Mouse (Mus musculus): ENCODE results near the gene Mutyh.
"Not testable (repeated sequence)": the region's sequence is repeated elsewhere in the genome, so short reads cannot be mapped to it uniquely, and the experiment has no call there.

The Mutyh gene

DNA sequence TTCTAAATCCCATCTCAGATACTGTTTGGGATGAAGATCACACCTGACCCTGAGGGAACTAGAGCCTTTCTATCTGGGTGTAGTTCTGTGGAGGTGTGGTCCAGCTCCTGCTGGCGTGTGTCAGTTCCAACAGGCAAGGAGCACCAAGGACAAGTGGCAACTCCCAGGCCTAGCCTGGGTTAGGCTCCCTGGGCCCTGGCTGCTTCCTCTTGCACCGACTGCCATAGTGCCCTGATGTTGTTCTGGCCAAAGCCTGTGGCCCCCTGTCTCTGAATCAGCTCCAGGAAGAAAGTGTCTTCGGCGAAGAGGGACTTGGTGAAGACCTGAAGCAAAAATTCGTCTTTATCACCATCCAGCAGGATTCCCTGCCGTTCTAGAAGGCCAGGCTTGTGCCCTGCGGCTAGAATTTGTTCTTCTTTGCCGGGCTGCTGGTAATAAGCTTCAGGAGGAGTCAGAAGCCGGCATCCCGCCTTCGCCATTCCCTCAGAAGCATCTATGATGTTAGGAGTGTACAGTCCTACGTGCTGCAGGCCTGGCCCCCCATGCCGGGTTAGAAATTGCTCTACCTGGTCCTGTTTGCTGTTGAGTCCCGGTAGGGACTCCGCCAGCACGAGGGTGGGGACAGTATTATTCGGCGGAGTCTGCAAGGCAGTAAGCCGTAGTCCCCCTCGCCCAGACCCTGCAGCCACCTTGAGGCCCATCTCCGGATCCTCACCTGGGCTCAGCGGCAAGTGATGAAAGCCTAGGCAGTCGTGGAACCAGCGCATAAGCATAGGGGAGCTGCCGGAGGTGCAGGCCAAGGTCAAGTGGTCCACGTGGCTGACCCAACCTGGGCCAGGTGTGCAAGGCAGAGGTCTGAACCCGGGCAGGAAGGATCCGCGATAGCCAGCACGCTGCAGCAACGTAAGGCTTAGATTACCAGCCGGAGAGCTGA, 12.7 kb downstream of the Mutyh start:
- in situ Hi-C loops (cut with MboI; ENCODE audit: unreplicated experiment in 2 of 2) = loop anchor here in 1 of 2 experiments (10.0 kb wide), 1 partner anchor 395 kb away; no protein-coding TSS in a partner anchor

- in situ Hi-C loops (cut with MboI; ENCODE audit: unreplicated experiment in 2 of 2) = loop anchor here in 1 of 2 experiments (10.0 kb wide), 1 partner anchor 394 kb away; no protein-coding TSS in a partner anchor
Observed at GRCm38 (mm10) chr4:116820902-116821693, 13.6 kb downstream of the Mutyh start.

- in situ Hi-C loops (cut with MboI; ENCODE audit: unreplicated experiment in 2 of 2) = loop anchor here in 1 of 2 experiments (10.0 kb wide), 1 partner anchor 393 kb away; no protein-coding TSS in a partner anchor
Observed at GRCm38 (mm10) chr4:116821694-116822016, 14.1 kb downstream of the Mutyh start, which contains the start of gene Hpdl. Gene Hpdl (minus strand): TSS chr4:116821707.

DNA sequence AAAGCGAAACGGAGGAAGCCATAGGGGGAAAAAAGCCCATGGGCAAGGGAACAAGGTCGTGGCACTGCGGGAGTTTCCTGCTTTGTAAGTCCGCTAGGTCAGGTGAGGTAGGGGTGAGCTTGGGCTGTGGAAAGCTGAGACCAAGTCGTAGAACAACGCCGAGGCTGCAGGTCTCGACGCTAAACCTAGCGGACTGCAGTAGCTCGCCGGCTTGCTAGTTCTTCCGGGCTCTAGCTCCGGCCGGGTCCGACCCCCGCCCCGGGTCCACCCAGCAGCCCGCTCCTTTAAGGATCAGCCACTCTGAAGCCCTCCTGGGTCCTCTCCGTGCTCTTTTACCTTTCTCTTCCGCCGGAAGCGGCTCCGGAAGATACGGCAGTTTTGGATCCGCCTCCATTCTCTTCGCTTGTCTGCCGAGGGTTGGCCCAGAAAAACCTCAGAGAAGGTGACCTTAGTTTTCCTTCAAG, 17.1 kb downstream of the Mutyh start:
- in situ Hi-C loops (cut with MboI; ENCODE audit: unreplicated experiment in 2 of 2) = loop anchor here (5.0 to 10.0 kb wide), 3 partner anchors 168 to 390 kb away; partner anchors contain the start of gene Urod (in 1 of the 2)

DNA sequence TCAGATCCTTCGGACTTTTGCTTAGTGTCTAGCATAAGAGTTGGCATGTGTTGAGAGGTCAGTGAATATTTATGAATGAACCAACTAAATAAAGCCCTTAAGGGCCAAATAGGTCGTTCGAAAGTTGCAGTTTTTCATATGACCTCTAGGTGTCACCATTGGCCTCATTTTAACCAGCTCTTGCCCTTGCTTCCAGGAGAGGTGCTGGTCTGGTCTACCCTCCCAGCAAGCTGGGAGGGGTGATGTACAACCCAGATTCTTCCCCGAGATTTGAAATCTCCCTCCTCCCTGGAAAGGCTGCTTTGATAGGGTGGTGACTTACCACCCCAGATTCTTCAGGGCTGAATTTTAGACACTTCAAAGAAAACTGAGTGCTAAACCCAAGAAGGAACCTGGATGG, 20.3 kb downstream of the Mutyh start:
- in situ Hi-C loops (cut with MboI; ENCODE audit: unreplicated experiment in 2 of 2) = loop anchor here (5.0 to 10.0 kb wide), 3 partner anchors 164 to 387 kb away; partner anchors contain the start of gene Urod (in 1 of the 2)

DNA sequence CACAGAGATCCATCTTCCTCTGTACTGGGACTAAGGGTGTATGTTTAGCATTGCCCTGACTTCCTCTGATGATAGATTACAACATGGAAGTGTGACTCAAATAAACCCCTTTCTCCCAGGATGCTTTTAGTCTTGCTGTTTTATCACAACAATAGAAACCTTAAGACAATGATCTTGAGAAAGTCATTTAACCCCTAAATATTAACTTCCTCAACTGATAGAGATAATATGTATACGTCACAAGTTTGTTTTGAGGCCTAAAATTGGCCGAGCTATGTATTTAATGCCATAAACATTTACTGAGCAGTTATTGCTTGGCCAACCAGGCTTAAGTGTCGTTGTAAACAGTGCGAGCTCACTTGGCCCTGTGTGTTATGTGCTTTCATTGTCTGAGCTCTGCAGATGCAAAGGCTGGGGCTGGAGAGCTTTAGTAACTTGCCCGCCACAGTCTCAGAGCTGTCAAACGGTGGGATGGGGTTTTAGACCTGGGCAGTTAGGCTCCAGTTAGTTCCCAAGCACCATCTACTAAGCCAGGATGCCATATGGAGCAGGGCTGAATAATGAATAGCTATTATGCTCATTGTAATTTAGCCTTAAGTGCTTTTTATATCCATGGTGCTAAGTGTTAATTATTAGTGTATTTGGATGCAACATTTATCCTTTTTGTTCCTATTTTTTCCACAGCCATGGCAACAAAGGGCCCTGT, 22.0 kb downstream of the Mutyh start:
- in situ Hi-C loops (cut with MboI; ENCODE audit: unreplicated experiment in 2 of 2) = loop anchor here (5.0 to 10.0 kb wide), 3 partner anchors 163 to 385 kb away; partner anchors contain the start of gene Urod (in 2 of the 2)

DNA sequence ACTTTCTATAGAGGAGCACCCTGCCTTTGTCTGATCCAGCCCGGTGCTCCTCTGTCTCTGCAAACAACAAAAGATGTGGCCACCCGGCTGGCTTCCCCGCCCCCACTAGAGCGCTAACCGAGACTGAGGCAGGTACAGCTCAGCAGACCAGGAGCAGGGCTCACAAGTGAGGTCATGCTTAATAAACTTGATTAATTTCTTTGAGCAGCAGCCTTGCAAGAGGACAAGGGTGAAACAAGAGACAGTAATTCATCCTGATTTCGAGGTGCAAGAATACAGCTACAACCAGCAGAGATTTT, 22.5 kb downstream of the Mutyh start:
- in situ Hi-C loops (cut with MboI; ENCODE audit: unreplicated experiment in 2 of 2) = loop anchor here in 1 of 2 experiments (5.0 to 10.0 kb wide), 2 partner anchors 162 to 385 kb away; partner anchors contain the start of gene Urod

- in situ Hi-C loops (cut with MboI; ENCODE audit: unreplicated experiment in 2 of 2) = loop anchor here in 1 of 2 experiments (10.0 kb wide), 1 partner anchor 376 kb away; no protein-coding TSS in a partner anchor
Observed at GRCm38 (mm10) chr4:116838999-116839398, 31.5 kb downstream of the Mutyh start.

DNA sequence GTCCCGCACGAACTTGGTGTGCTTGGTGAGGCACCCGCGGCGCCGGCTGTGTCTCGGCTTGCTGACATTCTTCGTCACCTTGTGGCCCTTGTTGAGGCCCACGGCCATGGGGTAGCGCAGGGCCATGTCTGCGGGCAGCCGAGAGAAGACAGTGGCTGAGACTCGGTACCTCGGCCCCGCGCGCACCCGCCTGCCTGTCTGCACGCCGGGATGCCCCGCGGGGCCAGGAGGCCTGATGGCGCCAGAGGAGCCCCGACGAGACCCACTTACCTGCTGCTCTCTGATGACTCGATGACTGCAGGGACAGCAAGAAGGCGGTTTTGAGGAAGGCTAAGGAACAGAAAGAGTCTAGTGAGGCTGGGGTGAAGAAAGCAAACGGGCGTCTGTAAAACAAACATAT, 32.6 kb downstream of the Mutyh start:
- in situ Hi-C loops (cut with MboI; ENCODE audit: unreplicated experiment in 2 of 2) = not testable (repeated sequence)

DNA sequence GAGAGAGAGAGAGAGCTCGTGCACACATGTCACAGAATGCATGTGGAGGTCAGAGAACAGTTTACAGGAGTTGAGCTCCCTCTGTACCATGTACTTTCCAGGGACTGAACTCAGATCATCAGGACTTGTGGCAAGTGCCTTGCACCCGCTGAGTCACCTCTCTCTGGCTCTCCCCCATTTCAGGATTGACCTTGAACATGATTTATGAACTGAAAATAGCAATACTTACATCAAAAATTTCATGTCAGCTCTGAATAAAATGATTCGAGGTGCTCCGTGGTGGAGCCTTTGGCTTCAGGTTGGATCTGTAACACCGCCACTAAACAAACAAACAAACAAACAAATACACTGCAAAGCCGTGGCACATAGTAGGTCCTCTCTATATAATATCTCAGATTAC, 33.3 kb downstream of the Mutyh start:
- in situ Hi-C loops (cut with MboI; ENCODE audit: unreplicated experiment in 2 of 2) = no loop called here

GRCm38 (mm10) chr4:116844324-116844723, 36.8 kb downstream of the Mutyh start:
- in situ Hi-C loops (cut with MboI; ENCODE audit: unreplicated experiment in 2 of 2) = no loop called here

GRCm38 (mm10) chr4:116849901-116850300, 42.4 kb downstream of the Mutyh start:
- in situ Hi-C loops (cut with MboI; ENCODE audit: unreplicated experiment in 2 of 2) = no loop called here

GRCm38 (mm10) chr4:116854286-116854685, 46.8 kb downstream of the Mutyh start:
- in situ Hi-C loops (cut with MboI; ENCODE audit: unreplicated experiment in 2 of 2) = no loop called here

DNA sequence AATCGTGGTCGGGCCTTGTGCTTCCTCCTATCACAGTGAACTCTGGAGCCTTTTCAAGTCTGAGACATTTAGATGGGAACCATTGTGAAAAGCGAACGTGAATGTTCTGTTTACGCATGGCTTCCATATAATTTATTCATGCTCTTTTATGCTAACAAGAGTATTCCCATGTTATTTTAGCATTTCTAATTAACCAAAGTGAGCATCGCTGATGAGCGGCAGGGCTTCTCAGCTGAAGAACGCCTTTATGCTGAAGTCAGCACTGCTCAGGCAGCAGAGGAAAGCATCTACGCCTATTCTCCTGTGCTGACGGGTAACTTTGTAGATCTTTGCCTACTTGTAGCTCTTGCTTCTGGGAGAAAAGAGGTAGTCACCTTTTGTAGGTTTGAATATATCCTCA, 49.7 kb downstream of the Mutyh start:
- in situ Hi-C loops (cut with MboI; ENCODE audit: unreplicated experiment in 2 of 2) = no loop called here

- in situ Hi-C loops (cut with MboI; ENCODE audit: unreplicated experiment in 2 of 2) = no loop called here
Observed at GRCm38 (mm10) chr4:116859711-116860110, 52.2 kb downstream of the Mutyh start.

DNA sequence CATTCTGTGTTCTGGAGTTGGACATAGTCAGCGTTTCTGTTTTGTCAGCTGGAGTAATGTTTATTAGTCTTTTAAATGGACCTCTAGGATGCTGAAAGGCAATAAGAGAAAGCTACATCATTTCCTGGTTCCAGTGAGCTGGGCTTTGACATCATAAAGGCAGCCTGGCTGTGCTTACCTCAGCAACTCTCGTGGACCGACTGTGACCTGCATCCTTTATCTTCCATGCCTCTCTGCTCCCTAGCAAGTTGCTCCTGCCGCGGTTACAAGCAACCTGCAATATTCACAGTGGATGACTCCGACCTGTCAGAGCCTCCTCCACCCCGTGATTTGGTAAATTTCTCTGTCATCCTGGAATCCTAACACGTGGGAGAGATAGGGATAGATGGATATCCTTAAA, 54.5 kb downstream of the Mutyh start:
- in situ Hi-C loops (cut with MboI; ENCODE audit: unreplicated experiment in 2 of 2) = no loop called here

All from v-Abl transformed pro-B cells (cell line).